Mouse (Mus musculus) 3T3-L1 (cell line): Measurements from ENCODE around the gene Scn1b.
A peak's percentile ranks its signal among the peaks of the same experiment; 100 is the strongest.

Experiments used
- DNase-seq: peaks from one replicate; pipeline ENCODE4 v3.0.0-alpha.2; 2015; ENCODE audit warnings: low read depth, low spot score

Gene Scn1b

DNA sequence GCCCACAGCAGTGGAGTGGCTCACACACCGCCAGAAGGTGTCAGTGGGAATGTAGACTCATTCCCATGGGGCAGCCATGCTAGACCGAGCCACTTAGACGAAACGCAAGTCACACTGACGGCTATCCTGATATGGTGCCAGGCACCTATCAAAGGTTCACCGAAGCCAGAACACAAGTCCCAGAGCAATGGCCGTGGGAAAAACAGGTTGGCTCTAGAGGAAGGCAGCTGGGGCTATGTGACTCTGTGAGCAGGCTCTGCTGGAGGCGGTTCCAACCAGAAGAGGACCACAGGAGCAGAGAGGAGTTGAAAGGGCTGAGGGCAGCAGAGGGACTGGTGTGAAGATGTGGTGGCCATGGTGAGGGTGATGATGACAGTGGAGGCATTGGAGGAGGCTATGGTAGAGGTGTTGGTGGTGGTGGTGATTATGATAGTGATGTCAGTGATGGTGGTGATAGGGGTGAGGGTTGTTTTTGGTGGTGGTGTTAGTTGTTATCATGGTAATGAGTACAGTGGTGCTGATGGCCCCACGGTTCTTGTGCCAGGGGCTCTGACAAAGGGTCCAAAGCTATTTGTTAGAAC, 40.5 kb downstream of the Scn1b start:
- DNase-seq: no peak

- no peak for DNase-seq
These were observed 41.6 kb downstream of the Scn1b start for GRCm38 (mm10) chr7:31085171-31085570.

GRCm38 (mm10) chr7:31084140-31084539, 42.7 kb downstream of the Scn1b start:
- DNase-seq: no peak

DNA sequence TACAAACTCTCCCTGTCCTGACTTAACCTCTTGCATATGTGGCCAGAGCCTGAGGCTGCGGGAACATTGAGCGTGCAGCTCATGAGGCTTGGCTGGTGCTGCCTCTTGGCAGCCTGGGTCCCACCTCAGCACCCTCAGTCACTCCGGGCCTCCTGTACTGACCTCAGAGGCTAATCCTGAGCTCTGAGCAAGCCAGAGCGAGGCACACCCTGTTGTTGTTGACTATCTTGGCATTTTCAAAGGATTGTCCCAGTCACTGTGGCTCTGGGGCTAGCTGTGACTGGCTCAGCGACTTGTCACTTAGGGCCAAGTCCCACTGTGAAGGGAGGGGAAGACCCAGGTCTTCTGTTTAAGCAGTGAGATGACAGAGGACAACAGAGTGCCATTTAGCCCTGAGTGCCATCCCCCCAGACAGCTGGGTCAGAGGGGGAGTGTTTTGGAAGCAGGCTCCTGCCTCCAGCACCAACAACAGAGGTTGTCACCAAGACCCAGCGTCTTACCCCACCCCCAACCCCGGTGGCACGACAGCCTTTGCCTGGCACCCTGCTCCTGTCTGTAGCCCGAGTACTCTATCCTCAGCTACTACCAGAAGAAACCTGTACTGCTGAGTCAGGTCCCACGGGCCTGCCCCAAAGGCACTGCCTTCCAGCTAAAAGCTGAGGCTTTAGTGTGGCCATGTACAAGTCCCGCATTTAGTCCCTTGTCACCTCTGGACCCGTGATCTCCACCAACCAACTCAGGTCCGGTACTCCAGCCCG, 43.8 kb downstream of the Scn1b start:
- DNase-seq: no peak

- no peak for DNase-seq
These were observed 44.7 kb downstream of the Scn1b start for GRCm38 (mm10) chr7:31082106-31082505.

GRCm38 (mm10) chr7:31081106-31081505, 45.7 kb downstream of the Scn1b start:
- no peak for DNase-seq

- no peak for DNase-seq
These were observed 46.2 kb downstream of the Scn1b start for GRCm38 (mm10) chr7:31080611-31081010.

DNA sequence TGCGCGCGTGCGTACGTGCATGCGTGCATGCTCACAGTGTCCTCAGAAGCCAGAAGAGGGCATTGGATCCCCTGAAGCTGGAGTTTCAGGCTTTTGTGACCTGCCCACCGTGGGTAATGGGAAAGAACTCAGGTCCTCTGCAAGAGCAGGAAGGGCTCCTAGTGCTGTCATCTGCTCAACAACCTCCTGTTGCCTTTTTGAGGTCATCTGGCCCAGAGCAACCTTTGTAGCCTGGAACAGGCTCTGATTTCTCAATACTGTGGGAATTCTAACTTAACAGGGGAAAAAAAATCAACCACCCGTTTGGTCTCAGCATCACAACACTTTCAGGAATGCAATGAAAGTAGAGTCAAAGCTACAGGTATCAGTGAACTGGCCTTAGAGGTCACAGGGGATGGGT, 47.1 kb downstream of the Scn1b start:
- DNase-seq: no peak

GRCm38 (mm10) chr7:31077885-31078445, 48.8 kb downstream of the Scn1b start:
- DNase-seq: peak; percentile 71

DNA sequence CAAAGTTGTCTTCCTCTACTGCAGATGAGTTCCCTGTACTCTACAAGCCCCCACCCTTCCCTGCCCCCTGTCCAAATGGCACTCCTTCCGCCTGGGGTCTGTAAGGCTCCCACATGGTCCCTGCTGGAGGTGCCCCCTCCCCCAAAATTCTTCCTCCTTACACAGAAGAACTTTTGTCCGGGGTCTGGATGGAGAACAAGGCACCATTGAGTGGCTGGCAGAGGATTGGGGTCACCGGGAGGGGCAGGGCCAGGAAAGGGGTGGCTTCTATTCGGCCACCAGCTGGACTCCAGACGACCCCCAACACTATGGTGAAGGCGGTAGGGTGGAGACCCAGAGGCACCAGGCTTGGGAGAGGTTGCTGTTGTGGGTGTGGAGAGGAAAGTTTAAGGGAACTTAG, 49.3 kb downstream of the Scn1b start:
- DNase-seq: no peak

DNA sequence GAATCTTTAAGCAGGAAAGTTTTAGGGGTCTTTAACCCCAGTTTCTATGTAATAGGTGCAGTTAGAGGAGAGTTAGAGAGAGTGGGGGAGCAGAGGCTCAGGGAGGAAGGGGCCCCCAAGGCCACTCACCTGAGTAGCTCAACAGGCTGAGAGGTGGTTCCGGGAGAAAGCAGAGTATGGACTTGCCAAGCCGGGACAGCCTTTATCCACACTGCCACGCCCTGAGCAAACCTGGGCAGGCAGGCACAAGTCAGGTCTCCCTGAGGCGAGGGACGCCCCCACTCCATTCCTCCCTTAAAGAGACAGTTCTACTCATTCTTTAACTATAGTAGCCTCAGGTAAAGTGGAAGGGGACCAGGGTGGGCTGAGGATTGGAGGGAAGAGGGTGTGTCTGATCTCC, 50.3 kb downstream of the Scn1b start, which contains the start of gene Fxyd3:
Gene Fxyd3 (minus strand): TSS at position 213 of the 400 bp plus-strand sequence.
- DNase-seq: no peak

- DNase-seq: no peak
These were observed 52.1 kb downstream of the Scn1b start for GRCm38 (mm10) chr7:31074713-31075069.

DNA sequence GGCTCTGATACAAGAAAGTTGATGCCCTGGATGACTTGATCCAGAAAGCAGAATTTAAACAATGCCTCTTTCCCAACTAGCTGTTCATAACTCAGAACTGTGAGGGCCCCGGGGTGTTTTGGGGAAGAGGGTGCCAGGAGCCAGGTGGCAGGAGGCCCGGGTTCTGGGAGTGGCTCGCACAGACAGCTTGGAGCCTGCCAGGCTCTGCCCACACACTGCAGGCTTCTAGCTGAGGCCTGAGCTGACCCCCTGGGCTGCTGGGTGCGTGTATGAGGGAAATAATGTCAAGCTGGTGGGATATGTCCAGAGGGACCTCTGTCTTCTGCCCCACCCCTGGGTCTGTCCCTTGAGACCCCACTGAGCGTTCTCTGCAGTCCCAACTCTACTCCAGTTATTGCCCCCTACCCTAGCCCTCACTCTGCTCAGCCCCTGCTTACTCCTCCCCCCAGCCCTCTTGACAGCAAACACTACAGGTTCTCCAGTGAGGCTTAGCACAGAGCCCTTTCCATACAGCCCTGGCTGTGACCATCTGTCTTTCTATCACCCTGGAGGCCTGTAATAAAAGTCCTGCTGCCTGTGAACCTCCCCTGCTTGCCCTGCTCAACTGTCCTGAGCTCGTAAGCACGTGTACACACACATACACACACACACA, 52.6 kb downstream of the Scn1b start:
- DNase-seq: no peak

GRCm38 (mm10) chr7:31073546-31073945, 53.3 kb downstream of the Scn1b start:
- no peak for DNase-seq

- no peak for DNase-seq
These were observed 54.5 kb downstream of the Scn1b start for GRCm38 (mm10) chr7:31072326-31072725.

GRCm38 (mm10) chr7:31070324-31070723, 56.5 kb downstream of the Scn1b start:
- no peak for DNase-seq

DNA sequence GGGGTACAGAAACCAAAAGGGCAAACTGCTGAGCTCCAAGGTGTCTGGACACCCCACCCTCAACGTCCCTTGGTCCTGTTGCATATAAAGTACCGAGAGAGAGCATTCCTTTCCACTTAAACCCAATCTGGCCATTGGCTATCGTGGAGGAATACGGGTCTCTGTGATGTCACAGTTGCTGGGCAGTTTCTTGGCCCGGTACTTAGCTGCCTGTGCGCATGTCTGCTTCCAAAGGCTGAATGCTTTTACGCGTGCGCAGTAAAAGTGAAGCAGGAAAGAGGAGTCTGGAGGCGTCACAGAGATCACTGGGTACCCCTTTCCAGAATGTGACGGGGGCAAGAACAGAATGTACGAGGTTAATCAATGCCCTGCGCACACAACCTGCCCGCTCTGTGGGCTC, 57.3 kb downstream of the Scn1b start:
- no peak for DNase-seq

GRCm38 (mm10) chr7:31067836-31068235, 59.0 kb downstream of the Scn1b start:
- DNase-seq: peak; percentile 12
